Mouse (Mus musculus) gonadal fat pad, adult 2 months (tissue): ENCODE data around the gene Chfr. TPM values are rescaled to one million over a fixed set of nuclear protein-coding genes. Genes with fewer than 3 reads are reported as not detected.

Experiments used
- DNase-seq: peaks from one replicate; pipeline ENCODE4 v3.0.0-alpha.2; 2012; ENCODE audit warnings: low read depth
- polyA plus RNA-seq: library from polyadenylated mRNA; depleted of rRNA; stranded (reverse); fragments of >200 nt; gene quantifications from 2 replicates; pipeline ENCODE4 v1.2.3, GENCODE M21; 2012; rRNA removed

The Chfr gene
- 42.0 and 46.5 TPM in 2 replicates for polyA plus RNA-seq

DNA sequence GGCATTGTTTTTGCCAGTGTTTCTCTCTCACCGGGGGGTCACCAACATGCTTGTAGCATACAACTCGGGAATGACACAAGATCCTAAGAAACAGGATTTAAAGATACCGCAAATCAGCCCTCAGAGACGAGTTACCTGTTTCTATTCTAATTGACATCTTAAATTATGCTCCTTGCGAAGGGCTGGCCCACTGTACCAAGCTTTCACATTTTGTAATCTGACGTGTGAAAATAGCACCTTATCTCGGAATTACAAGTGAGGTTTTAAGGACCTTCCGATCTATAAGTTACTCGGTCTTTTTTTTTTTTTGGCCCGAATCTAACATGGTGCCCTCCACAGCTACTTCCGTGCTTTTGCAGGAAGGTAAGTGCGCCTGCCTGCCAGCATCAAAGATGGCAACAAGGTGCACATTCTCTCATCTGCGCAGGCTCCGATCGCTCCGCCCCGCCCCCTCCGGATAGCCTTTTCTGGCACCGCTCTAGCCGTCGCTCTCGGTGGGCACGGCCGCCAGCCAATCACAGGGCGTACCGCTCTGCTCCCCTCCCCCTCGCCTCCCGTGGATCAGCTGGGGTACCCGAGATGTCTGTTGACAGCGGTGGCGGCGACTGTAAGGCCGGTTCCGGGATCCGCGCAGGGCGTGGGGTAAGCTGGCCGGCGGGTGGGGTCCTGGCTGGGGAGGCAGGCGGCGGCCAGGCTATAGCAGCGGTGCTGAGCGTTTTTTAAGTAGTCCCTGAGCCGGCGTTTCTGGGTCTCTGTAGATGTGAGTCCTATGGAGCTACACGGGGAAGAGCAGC, at the start of gene Chfr:
Gene Chfr (plus strand): TSS at position 550 of the 794 bp plus-strand sequence.
- peak; percentile 78 for DNase-seq

DNA sequence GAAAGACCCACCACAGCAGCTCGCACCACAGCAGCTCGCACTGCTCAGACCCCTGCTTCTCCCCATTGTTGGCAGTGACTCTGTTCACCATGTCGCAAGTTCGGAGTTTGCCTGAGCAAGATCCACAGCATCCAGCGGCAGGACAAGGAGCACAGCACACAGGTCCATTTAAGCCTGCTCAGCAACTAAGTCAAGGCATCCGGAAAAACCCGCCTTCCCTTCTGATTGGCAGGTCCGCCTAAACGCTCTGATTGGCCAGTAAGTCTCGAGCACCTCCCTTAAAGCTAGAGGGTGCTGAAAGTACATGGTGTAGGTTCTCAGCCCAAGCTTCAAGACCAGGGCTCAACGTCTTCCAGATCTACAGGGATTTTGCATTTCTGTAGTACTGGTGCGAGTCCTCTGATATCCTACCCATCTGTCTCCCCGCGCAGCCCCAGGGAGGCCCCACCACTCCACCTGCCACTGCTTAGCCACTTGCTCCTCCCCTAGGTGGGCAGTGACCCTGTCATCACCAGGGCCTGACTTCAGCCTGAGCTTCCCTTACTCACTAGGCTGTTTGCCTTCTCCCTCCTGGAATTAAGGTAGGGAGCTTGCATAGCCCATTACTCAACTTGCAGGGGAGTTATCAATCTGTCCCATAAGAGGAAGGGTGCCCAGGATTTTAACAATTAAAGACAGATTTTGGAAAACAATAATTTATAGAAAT, 49.3 kb upstream of the Chfr start:
- no peak for DNase-seq

- no peak for DNase-seq
Observed at GRCm38 (mm10) chr5:110091546-110091945, 44.1 kb upstream of the Chfr start.

DNA sequence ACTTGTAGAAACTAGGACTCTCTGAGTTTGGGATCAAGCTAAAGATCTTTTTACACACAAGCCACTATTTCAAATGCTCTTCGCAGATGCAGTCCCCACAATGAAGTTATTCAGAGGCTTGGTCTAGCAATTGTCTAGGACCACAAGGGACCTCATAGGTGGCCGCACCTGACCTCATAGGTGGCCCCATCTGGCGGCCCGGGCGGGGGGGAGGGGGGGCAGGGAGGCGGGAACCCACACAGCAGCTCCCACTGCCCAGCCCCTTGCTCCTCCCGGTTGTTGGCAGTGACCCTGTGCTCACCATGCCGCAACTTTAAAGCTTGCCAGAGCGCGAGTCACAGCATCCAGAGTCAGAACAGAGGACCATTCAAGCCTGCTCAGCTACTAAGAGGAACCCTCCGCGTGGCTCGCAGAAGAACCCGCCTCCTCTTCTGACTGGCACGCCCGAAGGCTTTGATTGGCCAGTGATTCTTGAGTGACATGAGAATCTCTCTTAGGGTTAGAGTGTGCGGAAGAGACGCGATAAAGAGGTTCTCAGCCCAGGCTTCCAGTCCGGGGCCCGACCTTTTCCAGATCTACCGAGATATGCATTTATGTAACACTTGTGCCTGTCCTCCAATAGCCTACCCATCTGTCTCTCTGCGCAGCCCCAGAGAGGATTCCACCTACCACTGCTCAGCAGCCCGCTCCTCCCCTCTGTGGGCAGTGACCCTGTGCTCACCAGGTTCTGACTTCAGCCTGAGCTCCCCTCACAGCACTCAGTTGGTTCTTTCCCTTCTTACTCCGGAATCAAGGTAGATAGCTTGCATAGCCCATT, 41.4 kb upstream of the Chfr start, which contains the start of gene Gm35315:
Gene Gm35315 (minus strand): TSS at position 391 of the 817 bp plus-strand sequence.
- DNase-seq, result no peak

DNA sequence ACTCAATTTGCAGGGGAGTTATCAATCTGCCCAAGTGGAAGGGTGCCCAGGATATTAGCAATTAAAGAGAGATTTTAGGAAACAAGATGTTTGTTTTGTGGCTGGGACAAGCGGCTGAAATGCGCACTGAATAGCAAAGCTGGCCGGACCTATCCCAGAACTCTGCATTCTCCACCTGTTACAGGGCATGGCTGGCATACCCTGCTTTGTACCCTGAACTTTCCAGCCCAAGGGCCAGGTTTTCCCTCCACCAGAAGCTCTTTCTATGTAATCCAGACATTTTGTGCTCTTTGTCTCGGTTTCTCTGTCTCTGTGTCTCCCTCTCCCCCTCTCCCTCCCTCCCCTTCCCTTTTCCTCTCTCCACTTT, 40.8 kb upstream of the Chfr start:
- no peak for DNase-seq

DNA sequence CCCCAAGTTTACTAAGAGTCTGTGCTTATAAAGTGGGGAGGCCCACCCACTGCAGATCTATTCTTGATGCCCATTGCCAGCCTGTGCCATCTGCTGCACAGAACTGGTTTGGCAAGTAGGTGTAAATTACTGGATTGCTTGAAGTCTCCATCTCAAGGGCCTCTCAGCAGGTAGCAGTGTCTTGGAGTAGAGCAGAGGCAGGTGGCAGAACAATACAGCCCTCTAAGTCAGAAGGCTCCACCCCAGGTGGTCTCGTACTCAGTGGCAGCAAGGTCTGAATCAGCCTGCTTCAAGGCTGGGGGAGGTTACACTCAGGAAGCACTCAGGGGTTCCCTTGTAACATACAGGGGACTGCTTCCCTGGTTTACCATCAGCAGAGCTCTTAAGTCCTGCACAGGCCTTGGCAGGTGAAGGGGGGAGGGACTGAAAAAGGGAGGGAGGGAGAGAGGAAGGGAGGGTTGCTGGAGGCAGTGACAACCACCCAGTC, 36.6 kb upstream of the Chfr start:
- DNase-seq, result no peak

- no peak for DNase-seq
Observed at GRCm38 (mm10) chr5:110099656-110100580, 35.7 kb upstream of the Chfr start, which contains the start of gene Plcxd1. Plcxd1 (plus strand) TSS chr5:110099969.

DNA sequence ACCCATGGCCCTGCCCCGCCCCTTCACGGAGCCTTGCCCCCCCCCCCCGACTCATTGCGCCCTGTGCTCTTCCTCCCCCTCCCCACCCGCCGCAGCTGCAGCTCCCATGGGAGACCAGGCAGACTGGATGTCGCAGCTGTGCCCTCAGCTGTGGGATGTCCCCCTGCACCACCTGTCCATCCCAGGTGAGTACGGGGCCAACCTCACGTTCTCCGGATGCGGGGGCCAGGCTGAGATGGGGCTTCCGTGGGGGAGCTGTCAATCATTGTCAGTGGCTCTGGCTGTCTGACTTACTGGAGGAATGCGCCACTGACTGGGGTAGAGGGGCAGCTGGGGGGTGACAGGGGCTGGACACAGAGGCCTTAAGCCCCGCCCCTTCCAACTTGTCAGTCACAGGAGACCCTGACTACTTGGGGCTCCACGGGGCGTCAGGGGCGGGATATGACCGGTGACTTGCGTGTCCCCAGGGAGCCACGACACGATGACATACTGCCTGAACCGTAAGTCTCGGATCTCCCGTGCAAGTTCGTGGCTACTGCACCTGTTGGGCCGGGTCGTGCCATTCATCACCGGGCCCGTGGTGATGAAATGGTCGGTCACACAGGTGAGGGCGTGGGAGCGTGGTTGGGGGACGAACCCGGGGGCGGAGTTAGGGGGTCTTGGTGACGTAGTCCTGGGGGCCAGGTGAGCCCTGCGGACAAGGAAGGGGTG, 34.6 kb upstream of the Chfr start:
- DNase-seq, result no peak

GRCm38 (mm10) chr5:110101716-110102347, 33.8 kb upstream of the Chfr start:
- DNase-seq, result no peak

- no peak for DNase-seq
Observed at GRCm38 (mm10) chr5:110102429-110102828, 33.2 kb upstream of the Chfr start.

DNA sequence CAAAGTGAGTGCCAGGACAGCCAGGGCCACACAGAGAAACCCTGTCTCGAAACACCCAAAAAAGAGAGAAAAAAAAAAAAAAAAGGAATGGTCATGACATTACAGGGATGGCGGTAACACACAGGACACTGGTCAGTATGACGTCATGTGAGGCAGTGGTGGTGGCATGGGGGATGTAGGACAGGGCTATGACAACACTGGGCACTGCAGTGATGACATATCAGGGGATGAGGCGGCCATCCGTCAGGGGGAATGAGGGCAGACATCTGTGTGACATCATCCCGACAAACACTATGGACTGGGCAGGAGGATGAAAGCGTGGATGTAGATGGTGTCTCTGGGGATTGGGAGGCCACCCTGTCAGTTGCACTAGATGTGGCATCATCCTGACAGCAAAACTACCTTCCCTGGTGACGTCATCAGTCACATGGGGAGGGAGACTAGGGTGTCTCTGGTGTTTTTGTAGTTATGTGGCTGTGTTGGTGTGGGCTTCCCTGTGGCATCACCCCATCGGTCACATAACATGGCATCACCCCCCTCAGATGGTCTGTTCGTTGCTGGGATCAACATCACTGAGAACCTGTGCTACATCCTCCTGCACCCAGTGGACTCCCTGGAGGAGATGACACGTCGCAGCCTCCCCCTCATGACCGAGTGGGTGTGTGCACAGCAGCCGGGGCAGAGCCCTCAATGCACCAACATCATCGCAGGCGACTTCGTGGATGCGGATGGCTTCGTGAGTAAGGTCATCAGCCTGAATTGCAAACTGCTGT, 32.6 kb upstream of the Chfr start:
- DNase-seq, result no peak

DNA sequence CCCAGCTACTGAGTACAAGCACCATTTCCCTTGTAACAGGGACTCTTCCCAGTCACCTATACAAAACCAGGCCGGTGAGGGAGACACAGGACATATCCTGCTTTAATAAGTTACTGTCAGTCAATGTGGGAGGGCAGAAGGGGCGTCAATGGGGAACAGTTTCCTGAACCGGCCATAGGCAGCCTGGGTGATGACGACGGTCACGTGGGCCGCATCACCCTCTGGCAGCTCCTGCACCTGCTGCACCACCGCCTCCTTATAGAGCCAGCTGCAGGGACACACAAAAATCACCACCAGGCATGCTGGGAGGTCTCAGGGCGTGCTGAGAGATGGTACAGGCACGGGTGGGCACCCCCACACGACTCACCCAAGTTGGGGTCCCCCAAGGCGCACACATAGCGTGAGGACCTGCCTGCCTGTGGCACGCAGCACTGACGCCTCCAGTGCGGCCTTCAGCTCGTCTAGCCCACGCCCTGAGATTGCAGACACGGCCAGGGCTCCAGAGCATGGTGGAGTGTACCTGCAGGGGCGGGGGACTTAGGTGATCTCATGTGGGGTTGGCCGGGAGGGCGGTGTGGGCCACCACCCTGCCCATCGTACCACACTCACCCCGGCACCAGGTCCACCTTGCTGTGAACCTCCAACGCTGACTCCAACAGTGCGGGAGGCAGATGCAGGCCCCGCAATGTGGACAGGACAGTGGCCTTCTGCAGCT, 31.6 kb upstream of the Chfr start:
- no peak for DNase-seq

DNA sequence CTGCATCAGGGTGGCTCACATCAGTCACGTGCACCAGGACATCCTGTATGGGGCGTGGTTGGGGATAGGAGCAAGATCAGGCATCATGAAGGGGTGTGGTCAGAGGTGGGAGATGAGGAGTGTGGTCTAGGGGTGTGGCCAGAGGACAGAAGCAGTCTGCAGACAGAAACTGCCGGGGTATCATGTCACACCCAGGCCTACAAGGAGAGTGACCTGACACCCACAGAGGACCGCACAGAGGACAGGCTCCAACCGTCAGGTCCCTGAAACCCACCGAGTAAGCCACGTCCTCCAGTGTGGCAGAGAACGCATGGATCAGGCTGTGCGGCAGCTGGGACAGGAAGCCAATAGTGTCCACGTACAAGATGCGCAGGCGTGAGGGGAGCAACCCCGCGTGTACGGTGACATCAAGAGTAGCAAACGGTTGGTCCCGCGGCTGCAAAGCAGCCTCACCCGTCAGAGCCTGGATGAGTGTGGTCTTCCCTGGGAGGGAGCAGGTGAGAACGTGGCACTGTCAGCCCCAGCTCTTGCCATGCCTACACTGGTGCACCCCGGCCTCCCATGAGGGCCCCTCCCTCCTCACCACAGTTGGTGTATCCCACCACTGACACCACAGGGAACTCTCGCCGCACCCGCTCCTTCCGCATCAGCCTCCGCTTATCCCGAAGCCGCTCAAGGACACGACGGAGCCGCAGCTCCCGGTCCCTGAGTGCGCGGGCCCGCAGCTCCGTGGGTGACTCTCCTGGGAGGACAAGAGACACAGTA, 30.8 kb upstream of the Chfr start:
- no peak for DNase-seq

- DNase-seq, result no peak
Observed at GRCm38 (mm10) chr5:110106140-110106871, 29.3 kb upstream of the Chfr start.

GRCm38 (mm10) chr5:110106901-110107564, 28.6 kb upstream of the Chfr start:
- DNase-seq, result no peak

GRCm38 (mm10) chr5:110107581-110108304, 27.9 kb upstream of the Chfr start, which contains the start of gene Gtpbp6:
Gtpbp6 (minus strand) TSS chr5:110108197.
- no peak for DNase-seq
